Mouse (Mus musculus) bone marrow macrophage, adult 2 months (primary cell): ENCODE results near the gene Cobl. TPM values are rescaled to one million over a fixed set of nuclear protein-coding genes. Genes with fewer than 3 reads are reported as not detected.

Experiments used
- H3K27ac ChIP-seq: 2 replicates; pipeline ENCODE4 v1.5.1; 2012; ENCODE audit warnings: low read depth, low read length; ENCODE audit not compliant: insufficient read depth
- H3K4me1 ChIP-seq: 2 replicates; pipeline ENCODE4 v1.6.1; 2012; ENCODE audit warnings: low read length; ENCODE audit not compliant: control insufficient read depth, insufficient read depth
- H3K4me3 ChIP-seq: 2 replicates; pipeline ENCODE4 v1.5.1; 2012; ENCODE audit warnings: mild to moderate bottlenecking, low read length, moderate library complexity; ENCODE audit not compliant: insufficient read depth
- CTCF ChIP-seq: IDR thresholded peaks from 2 replicates; pipeline ENCODE4 v1.5.1; 2012; ENCODE audit warnings: low read depth, mild to moderate bottlenecking, low read length, moderate library complexity
- POLR2A ChIP-seq: IDR thresholded peaks from 2 replicates; pipeline ENCODE4 v1.6.1; 2012; ENCODE audit warnings: mild to moderate bottlenecking, low read depth, low read length, borderline replicate concordance
- polyA plus RNA-seq: library from polyadenylated mRNA; stranded (reverse); fragments of >200 nt; gene quantifications from 2 replicates; pipeline ENCODE4 v1.2.4, GENCODE M21; 2012; ENCODE audit not compliant: missing spikeins, insufficient read depth, insufficient read length

Cobl gene
- polyA plus RNA-seq, 1 experiment, result not detected

GRCm38 (mm10) chr11:12424205-12424604 lies 40.6 kb downstream of the Cobl start:
- H3K27ac ChIP-seq, result no peak overlapping the region
- no peak overlapping the region for H3K4me3 ChIP-seq
- TF ChIP-seq CTCF, result no peak
- no peak for TF ChIP-seq POLR2A
- no peaks in the 10 kb centered on the region for H3K4me1 ChIP-seq

DNA sequence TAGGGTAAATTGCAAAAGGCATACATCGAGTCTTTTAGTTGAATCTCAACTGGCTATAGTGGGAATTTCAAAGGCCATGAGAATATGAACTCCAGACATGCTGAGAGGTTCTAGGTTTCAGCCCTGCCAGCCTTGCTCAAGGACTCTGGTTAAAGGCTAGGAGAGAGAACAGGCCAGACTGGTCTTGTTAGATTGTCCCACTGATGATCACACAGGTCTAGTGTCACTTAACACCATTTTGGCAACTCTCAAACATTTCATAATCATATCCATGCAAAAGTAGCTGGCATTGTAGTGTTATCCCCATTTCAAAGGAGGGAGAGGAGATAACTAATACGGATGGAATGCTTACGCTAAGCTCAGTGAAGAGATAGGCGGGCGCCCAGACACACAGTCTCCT lies 43.6 kb downstream of the Cobl start:
- H3K4me3 ChIP-seq, result no peak overlapping the region
- no peak overlapping the region for H3K27ac ChIP-seq
- no peak for TF ChIP-seq POLR2A
- no peak for TF ChIP-seq CTCF
- H3K4me1 ChIP-seq, result no peaks in the 10 kb centered on the region

GRCm38 (mm10) chr11:12420146-12420545 lies 44.6 kb downstream of the Cobl start:
- H3K4me3 ChIP-seq, result no peak overlapping the region
- no peak for TF ChIP-seq POLR2A
- TF ChIP-seq CTCF, result no peak
- H3K27ac ChIP-seq, result no peak overlapping the region
- H3K4me1 ChIP-seq, result no peaks in the 10 kb centered on the region

DNA sequence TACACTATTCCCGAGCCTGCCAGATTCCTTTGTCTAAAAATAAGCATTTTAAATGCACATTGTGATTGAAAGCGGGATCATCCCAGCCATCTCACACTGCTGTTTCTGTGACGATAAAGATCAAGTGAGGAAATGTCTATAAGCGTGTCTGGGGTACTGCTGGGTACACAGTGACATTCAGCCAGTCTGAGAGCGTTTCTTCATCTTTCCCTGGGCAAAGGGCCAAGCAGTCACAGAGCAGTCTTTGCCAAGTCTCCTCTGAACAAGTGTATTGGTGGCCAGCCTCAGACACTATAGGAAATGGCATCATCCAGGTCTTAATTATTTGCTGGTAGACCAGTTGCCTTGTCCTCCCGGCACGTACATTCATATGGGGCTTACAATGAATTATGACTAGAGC lies 47.9 kb downstream of the Cobl start:
- Histone ChIP-seq H3K4me3 (no peak overlapping the region), H3K4me1 (no peaks in the 10 kb centered on the region), H3K27ac (no peak overlapping the region)
- TF ChIP-seq CTCF (no peak), POLR2A (no peak)

GRCm38 (mm10) chr11:12415329-12415728 lies 49.4 kb downstream of the Cobl start:
- H3K4me1 ChIP-seq, result no peaks in the 10 kb centered on the region
- H3K4me3 ChIP-seq, result no peak overlapping the region
- TF ChIP-seq POLR2A (no peak), CTCF (no peak)
- no peak overlapping the region for H3K27ac ChIP-seq

- H3K4me1 ChIP-seq, result no peaks in the 10 kb centered on the region
- H3K4me3 ChIP-seq, result no peak overlapping the region
- no peak for TF ChIP-seq CTCF
- TF ChIP-seq POLR2A, result no peak
- H3K27ac ChIP-seq, result no peak overlapping the region
Measured at GRCm38 (mm10) chr11:12411950-12412349, 52.8 kb downstream of the Cobl start.

- TF ChIP-seq CTCF (no peak), POLR2A (no peak)
- no peaks in the 10 kb centered on the region for H3K4me1 ChIP-seq
- H3K27ac ChIP-seq, result no peak overlapping the region
- H3K4me3 ChIP-seq, result no peak overlapping the region
Measured at GRCm38 (mm10) chr11:12411075-12411807, 53.5 kb downstream of the Cobl start.

- no peaks in the 10 kb centered on the region for H3K4me1 ChIP-seq
- no peak overlapping the region for H3K4me3 ChIP-seq
- TF ChIP-seq POLR2A, result no peak
- TF ChIP-seq CTCF, result no peak
Measured at GRCm38 (mm10) chr11:12409463-12409862, 55.3 kb downstream of the Cobl start.

DNA sequence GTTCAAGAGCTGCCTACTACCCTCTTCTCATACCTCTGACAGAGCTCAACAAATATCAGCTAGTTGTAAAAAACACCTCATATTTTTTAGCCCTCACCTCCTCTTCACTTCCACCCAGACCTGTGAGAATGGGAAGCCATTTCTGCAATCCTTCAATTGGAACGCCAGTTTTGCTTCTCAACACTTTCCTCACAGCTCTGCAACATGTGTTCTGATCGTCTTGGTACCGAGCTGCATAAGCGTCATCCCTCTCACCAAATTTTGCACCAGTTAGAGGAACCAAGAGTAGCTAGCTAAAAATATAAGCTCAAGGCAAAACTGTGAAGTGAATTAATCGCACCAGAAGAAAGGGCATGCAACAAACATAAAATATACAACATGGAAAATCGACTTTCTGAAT lies 56.9 kb downstream of the Cobl start:
- Histone ChIP-seq H3K27ac (no peak overlapping the region), H3K4me3 (no peak overlapping the region), H3K4me1 (no peaks in the 10 kb centered on the region)
- no peak for TF ChIP-seq CTCF
- TF ChIP-seq POLR2A, result no peak

More at GRCm38 (mm10) chr11:12409463-12409862, 55.3 kb downstream of the Cobl start:
- H3K27ac ChIP-seq, result no peak overlapping the region

GRCm38 (mm10) chr11:12399903-12400302 lies 64.9 kb downstream of the Cobl start:
- Histone ChIP-seq H3K4me3 (no peak overlapping the region), H3K27ac (no peak overlapping the region), H3K4me1 (no peaks in the 10 kb centered on the region)
- TF ChIP-seq POLR2A, result no peak
- no peak for TF ChIP-seq CTCF
